Mouse (Mus musculus): ENCODE data around the gene Mon2. TPM values are rescaled to one million over a fixed set of nuclear protein-coding genes. Genes with fewer than 3 reads are reported as not detected.
A peak's percentile ranks its signal among the peaks of the same experiment; 100 is the strongest.

Gene Mon2
- total and polyA plus RNA-seq, 2 experiments from 2014 or later = 15.9 to 64.7 TPM

GRCm38 (mm10) chr10:123013435-123013834, 62.9 kb downstream of the Mon2 start:
- H3K4me3 ChIP-seq (ENCODE audit: low read length) = no peak overlapping the region
- no peaks in the 10 kb centered on the region for H3K27me3 ChIP-seq (ENCODE audit: insufficient read depth, low read length)
- no peak overlapping the region for H3K4me2 ChIP-seq (ENCODE audit: low read depth, low read length)
- H3K36me3 ChIP-seq (ENCODE audit: insufficient read depth, low read length) = peaks cover 37% of the 10 kb centered on the region
- no peaks in the 10 kb centered on the region for H3K9me3 ChIP-seq (ENCODE audit: low read length)
- H3K9ac ChIP-seq (replicated peaks; ENCODE audit: low read length) = no peak overlapping the region
- DNase-seq (ENCODE audit: low spot score) (peak; percentile 82), ATAC-seq (peak; percentile 89)
- TF ChIP-seq CTCF (IDR thresholded peaks at IDR 0.05; ENCODE audit: low read depth) = no peak
- peak overlapping the region; percentile 52; the same call in 1 of the 2 replicates for H3K27ac ChIP-seq
- H3K4me1 ChIP-seq (ENCODE audit: insufficient read depth, low read length) = no peaks in the 10 kb centered on the region
- WGBS = 29% methylated on average over 18 of the region's 18 CpGs

- TF ChIP-seq CTCF (IDR thresholded peaks at IDR 0.05; ENCODE audit: low read depth) = no peak
- 85% methylated on average over 1 of the region's 1 CpGs for WGBS
Observed at GRCm38 (mm10) chr10:123011421-123011820, 64.9 kb downstream of the Mon2 start.

GRCm38 (mm10) chr10:123005237-123006185, 70.8 kb downstream of the Mon2 start:
- 89% methylated on average over 20 of the region's 20 CpGs for WGBS
- H3K27me3 ChIP-seq (ENCODE audit: insufficient read depth, low read length) = no peaks in the 10 kb centered on the region
- no peak overlapping the region for H3K27ac ChIP-seq
- no peaks in the 10 kb centered on the region for H3K9me3 ChIP-seq (ENCODE audit: low read length)
- H3K36me3 ChIP-seq (ENCODE audit: insufficient read depth, low read length) = peaks cover 31% of the 10 kb centered on the region; the same call in 1 of the 2 replicates
- no peak overlapping the region for H3K4me3 ChIP-seq (ENCODE audit: low read length)
- no peaks in the 10 kb centered on the region for H3K4me1 ChIP-seq (ENCODE audit: insufficient read depth, low read length)
- ATAC-seq (peak; percentile 61; the same call in 1 of the 2 replicates), DNase-seq (ENCODE audit: low spot score) (peak; percentile 86)
- TF ChIP-seq CTCF (IDR thresholded peaks at IDR 0.05; ENCODE audit: low read depth) = peak; percentile 81
- no peak overlapping the region for H3K4me2 ChIP-seq (ENCODE audit: low read depth, low read length)
- no peak overlapping the region for H3K9ac ChIP-seq (replicated peaks; ENCODE audit: low read length)

More at GRCm38 (mm10) chr10:123011421-123011820, 64.9 kb downstream of the Mon2 start:
- no peak for DNase-seq (ENCODE audit: low spot score)
- no peaks in the 10 kb centered on the region for H3K27me3 ChIP-seq (ENCODE audit: insufficient read depth, low read length)
- H3K4me1 ChIP-seq (ENCODE audit: insufficient read depth, low read length) = no peaks in the 10 kb centered on the region
- no peak for ATAC-seq
- H3K27ac ChIP-seq = no peak overlapping the region
- H3K4me3 ChIP-seq (ENCODE audit: low read length) = no peak overlapping the region
- H3K9ac ChIP-seq (replicated peaks; ENCODE audit: low read length) = no peak overlapping the region
- H3K36me3 ChIP-seq (ENCODE audit: insufficient read depth, low read length) = peaks cover 44% of the 10 kb centered on the region
- H3K4me2 ChIP-seq (ENCODE audit: low read depth, low read length) = no peak overlapping the region
- H3K9me3 ChIP-seq (ENCODE audit: low read length) = no peaks in the 10 kb centered on the region

- H3K9me3 ChIP-seq (ENCODE audit: low read length) = no peaks in the 10 kb centered on the region
- H3K4me1 ChIP-seq (ENCODE audit: insufficient read depth, low read length) = no peaks in the 10 kb centered on the region
- H3K27ac ChIP-seq = no peak overlapping the region
- no peak overlapping the region for H3K4me2 ChIP-seq (ENCODE audit: low read depth, low read length)
- H3K9ac ChIP-seq (replicated peaks; ENCODE audit: low read length) = no peak overlapping the region
- 74% methylated on average over 15 of the region's 15 CpGs for WGBS
- TF ChIP-seq CTCF (IDR thresholded peaks at IDR 0.05; ENCODE audit: low read depth) = no peak
- peaks cover 28% of the 10 kb centered on the region; the same call in 1 of the 2 replicates for H3K36me3 ChIP-seq (ENCODE audit: insufficient read depth, low read length)
- no peak overlapping the region for H3K4me3 ChIP-seq (ENCODE audit: low read length)
- ATAC-seq = 0 out of 2 replicates have a peak, but pooled peaks have one; percentile 32
- no peak for DNase-seq (ENCODE audit: low spot score)
- no peaks in the 10 kb centered on the region for H3K27me3 ChIP-seq (ENCODE audit: insufficient read depth, low read length)
Observed at GRCm38 (mm10) chr10:123004475-123005236, 71.6 kb downstream of the Mon2 start.

- Histone ChIP-seq H3K36me3 (ENCODE audit: insufficient read depth, low read length) (peaks cover 41% of the 10 kb centered on the region; the same call in 1 of the 2 replicates), H3K4me1 (ENCODE audit: insufficient read depth, low read length) (no peaks in the 10 kb centered on the region), H3K4me3 (ENCODE audit: low read length) (no peak overlapping the region), H3K27ac (no peak overlapping the region), H3K4me2 (ENCODE audit: low read depth, low read length) (no peak overlapping the region), H3K9me3 (ENCODE audit: low read length) (no peaks in the 10 kb centered on the region), H3K27me3 (ENCODE audit: insufficient read depth, low read length) (no peaks in the 10 kb centered on the region), H3K9ac (replicated peaks; ENCODE audit: low read length) (no peak overlapping the region)
- TF ChIP-seq CTCF (IDR thresholded peaks at IDR 0.05; ENCODE audit: low read depth) = 0 out of 2 replicates have a peak, but pooled peaks have one; percentile 15
- DNase-seq (ENCODE audit: low spot score) (no peak), ATAC-seq (no peak)
- 93% methylated on average over 1 of the region's 1 CpGs for WGBS
Observed at GRCm38 (mm10) chr10:123001985-123002384, 74.3 kb downstream of the Mon2 start.

- Histone ChIP-seq H3K4me2 (ENCODE audit: low read depth, low read length) (no peak overlapping the region), H3K36me3 (ENCODE audit: insufficient read depth, low read length) (peaks cover 41% of the 10 kb centered on the region; the same call in 1 of the 2 replicates), H3K27ac (no peak overlapping the region), H3K9ac (replicated peaks; ENCODE audit: low read length) (no peak overlapping the region), H3K4me3 (ENCODE audit: low read length) (no peak overlapping the region), H3K27me3 (ENCODE audit: insufficient read depth, low read length) (no peaks in the 10 kb centered on the region), H3K9me3 (ENCODE audit: low read length) (no peaks in the 10 kb centered on the region), H3K4me1 (ENCODE audit: insufficient read depth, low read length) (no peaks in the 10 kb centered on the region)
- DNase-seq (ENCODE audit: low spot score) (no peak), ATAC-seq (no peak)
- no peak for TF ChIP-seq CTCF (IDR thresholded peaks at IDR 0.05; ENCODE audit: low read depth)
- 87% methylated on average over 3 of the region's 3 CpGs for WGBS
Observed at GRCm38 (mm10) chr10:123001363-123001762, 74.9 kb downstream of the Mon2 start.
